Mouse (Mus musculus) liver, embryonic 13.5 days (tissue): ENCODE results near the gene Dkk1. TPM values are rescaled to one million over a fixed set of nuclear protein-coding genes. Genes with fewer than 3 reads are reported as not detected.
"Not testable (repeated sequence)": the region's sequence is repeated elsewhere in the genome, so short reads cannot be mapped to it uniquely, and the experiment has no call there.

Experiments
- ATAC-seq: fragments of 200-750 bp; cut with Nextera tagmentation; 2 replicates; pipeline ENCODE4 v1.8.0; 2017; ENCODE audit warnings: low read depth, mild to moderate bottlenecking, moderate number of reproducible peaks, moderate library complexity
- DNase-seq: peaks from one replicate; pipeline ENCODE4 v3.0.0; 2022
- H3K27ac ChIP-seq: fragments of 300-500 bp; sonication (generic); 2 replicates; pipeline ENCODE4 v1.5.1; 2015; ENCODE audit warnings: moderate library complexity, mild to moderate bottlenecking, inconsistent platforms
- H3K27me3 ChIP-seq: fragments of 300-500 bp; sonication (generic); 2 replicates; pipeline ENCODE4 v1.6.1; 2015; ENCODE audit warnings: mild to moderate bottlenecking, inconsistent platforms
- H3K36me3 ChIP-seq: fragments of 300-500 bp; sonication (generic); 2 replicates; pipeline ENCODE4 v1.6.1; 2015; ENCODE audit warnings: mild to moderate bottlenecking, inconsistent platforms
- H3K4me1 ChIP-seq: fragments of 300-500 bp; sonication (generic); replicated peaks from 2 replicates; pipeline ENCODE4 v1.6.1; 2015; ENCODE audit warnings: inconsistent platforms
- H3K4me2 ChIP-seq: fragments of 300-500 bp; sonication (generic); 2 replicates; pipeline ENCODE4 v1.6.1; 2015; ENCODE audit warnings: inconsistent platforms, mild to moderate bottlenecking, moderate library complexity
- H3K4me3 ChIP-seq: fragments of 300-500 bp; sonication (generic); replicated peaks from 2 replicates; pipeline ENCODE4 v1.5.1; 2015; ENCODE audit warnings: mild to moderate bottlenecking, inconsistent platforms
- H3K9ac ChIP-seq: fragments of 300-500 bp; sonication (generic); 2 replicates; pipeline ENCODE4 v1.6.1; 2015; ENCODE audit warnings: mild to moderate bottlenecking, inconsistent platforms
- H3K9me3 ChIP-seq: fragments of 300-500 bp; sonication (generic); replicated peaks from 2 replicates; pipeline ENCODE4 v1.6.1; 2016; ENCODE audit warnings: inconsistent platforms
- WGBS: fragments of 180-500 bp; shearing (Covaris S2); methylation state at CpG from one replicate; pipeline ENCODE4 v1.1.7; 2015; ENCODE audit not compliant: insufficient replicate concordance; 5-methylcytosine and 5-hydroxymethylcytosine counted together
- polyA plus RNA-seq: library from polyadenylated mRNA; unstranded; fragments of >200 nt; fragmentation: Nextera tagmentation; extraction: Ambion mirVana; gene quantifications from 2 replicates; pipeline ENCODE4 v1.2.1, GENCODE M21; 2015

Gene Dkk1
- polyA plus RNA-seq, result 1.3 and 1.7 TPM in 2 replicates

GRCm38 (mm10) chr19:30549044-30549853 is at the start of gene Dkk1:
Gene Dkk1, minus strand, starts transcription at chr19:30549665.
- Histone ChIP-seq H3K4me3 (peak within 1 kb of the TSS; percentile 37), H3K9ac (no peak within 1 kb of the TSS), H3K27me3 (peaks cover 46% of the 10 kb centered on the region), H3K4me1 (no peaks in the 10 kb centered on the region), H3K36me3 (no peaks in the 10 kb centered on the region), H3K9me3 (no peaks in the 10 kb centered on the region), H3K27ac (no peak within 1 kb of the TSS), H3K4me2 (peak within 1 kb of the TSS; percentile 49)
- DNase-seq (no peak), ATAC-seq (no peak)
- under 1% methylated on average over 26 of the region's 26 CpGs for WGBS

- Histone ChIP-seq H3K4me3 (no peak overlapping the region), H3K9me3 (no peaks in the 10 kb centered on the region), H3K27me3 (no peaks in the 10 kb centered on the region), H3K36me3 (no peaks in the 10 kb centered on the region), H3K4me2 (no peak overlapping the region), H3K9ac (no peak overlapping the region), H3K27ac (no peak overlapping the region), H3K4me1 (no peaks in the 10 kb centered on the region)
- WGBS, result 45% methylated on average over 3 of the region's 3 CpGs
- no peak for DNase-seq
- ATAC-seq, result no peak
Measured at GRCm38 (mm10) chr19:30586366-30586765, 36.9 kb upstream of the Dkk1 start.

- Histone ChIP-seq H3K36me3 (no peaks in the 10 kb centered on the region), H3K27me3 (no peaks in the 10 kb centered on the region), H3K4me3 (no peak overlapping the region), H3K9ac (no peak overlapping the region), H3K4me2 (no peak overlapping the region), H3K27ac (no peak overlapping the region), H3K4me1 (no peaks in the 10 kb centered on the region), H3K9me3 (no peaks in the 10 kb centered on the region)
- DNase-seq (no peak), ATAC-seq (no peak)
- 71% methylated on average over 6 of the region's 6 CpGs for WGBS
Measured at GRCm38 (mm10) chr19:30564516-30564915, 15.1 kb upstream of the Dkk1 start.

GRCm38 (mm10) chr19:30563876-30564275 is 14.4 kb upstream of the Dkk1 start:
- H3K4me1 ChIP-seq, result no peaks in the 10 kb centered on the region
- no peak overlapping the region for H3K9ac ChIP-seq
- H3K4me2 ChIP-seq, result no peak overlapping the region
- no peaks in the 10 kb centered on the region for H3K36me3 ChIP-seq
- no peaks in the 10 kb centered on the region for H3K9me3 ChIP-seq
- WGBS, result 59% methylated on average over 3 of the region's 3 CpGs
- no peak for ATAC-seq
- H3K4me3 ChIP-seq, result no peak overlapping the region
- no peaks in the 10 kb centered on the region for H3K27me3 ChIP-seq
- DNase-seq, result no peak
- no peak overlapping the region for H3K27ac ChIP-seq

- DNase-seq (no peak), ATAC-seq (no peak)
- H3K27me3 ChIP-seq, result no peaks in the 10 kb centered on the region
- no peak overlapping the region for H3K4me2 ChIP-seq
- no peaks in the 10 kb centered on the region for H3K9me3 ChIP-seq
- H3K4me3 ChIP-seq, result no peak overlapping the region
- H3K36me3 ChIP-seq, result no peaks in the 10 kb centered on the region
- no peaks in the 10 kb centered on the region for H3K4me1 ChIP-seq
- H3K27ac ChIP-seq, result no peak overlapping the region
- no peak overlapping the region for H3K9ac ChIP-seq
Measured at GRCm38 (mm10) chr19:30558024-30558423, 8.6 kb upstream of the Dkk1 start.

- Histone ChIP-seq H3K4me1 (no peaks in the 10 kb centered on the region), H3K9me3 (no peaks in the 10 kb centered on the region), H3K27me3 (peaks cover 19% of the 10 kb centered on the region), H3K4me3 (peak overlapping the region; percentile 23; the same call in 1 of the 2 replicates), H3K9ac (0 out of 2 replicates have a peak overlapping the region, but pooled peaks have one; percentile 17), H3K36me3 (no peaks in the 10 kb centered on the region), H3K27ac (no peak overlapping the region), H3K4me2 (peak overlapping the region; percentile 41)
- WGBS, result 1% methylated on average over 12 of the region's 12 CpGs
- DNase-seq (no peak), ATAC-seq (no peak)
Measured at GRCm38 (mm10) chr19:30554467-30554881, 5.0 kb upstream of the Dkk1 start.

- no peak overlapping the region for H3K9ac ChIP-seq
- H3K4me1 ChIP-seq, result no peaks in the 10 kb centered on the region
- H3K4me3 ChIP-seq, result no peak overlapping the region
- H3K4me2 ChIP-seq, result no peak overlapping the region
- ATAC-seq (no peak), DNase-seq (no peak)
- 16% methylated on average over 4 of the region's 4 CpGs for WGBS
- H3K36me3 ChIP-seq, result no peaks in the 10 kb centered on the region
- peaks cover 26% of the 10 kb centered on the region for H3K27me3 ChIP-seq
- H3K27ac ChIP-seq, result no peak overlapping the region
- no peaks in the 10 kb centered on the region for H3K9me3 ChIP-seq
Measured at GRCm38 (mm10) chr19:30553740-30554139, 4.3 kb upstream of the Dkk1 start.

GRCm38 (mm10) chr19:30552260-30552659 is 2.8 kb upstream of the Dkk1 start:
- H3K9me3 ChIP-seq, result no peaks in the 10 kb centered on the region
- H3K4me2 ChIP-seq, result no peak overlapping the region
- 39% methylated on average over 8 of the region's 8 CpGs for WGBS
- DNase-seq (no peak), ATAC-seq (no peak)
- peaks cover 41% of the 10 kb centered on the region for H3K27me3 ChIP-seq
- H3K36me3 ChIP-seq, result no peaks in the 10 kb centered on the region
- H3K9ac ChIP-seq, result no peak overlapping the region
- no peak overlapping the region for H3K27ac ChIP-seq
- H3K4me3 ChIP-seq, result no peak overlapping the region
- H3K4me1 ChIP-seq, result no peaks in the 10 kb centered on the region

- Histone ChIP-seq H3K36me3 (no peaks in the 10 kb centered on the region), H3K4me2 (peak overlapping the region; percentile 49), H3K9me3 (no peaks in the 10 kb centered on the region), H3K4me1 (no peaks in the 10 kb centered on the region), H3K4me3 (peak overlapping the region; percentile 37; the same call in 1 of the 2 replicates), H3K9ac (no peak overlapping the region), H3K27ac (no peak overlapping the region), H3K27me3 (peaks cover 46% of the 10 kb centered on the region)
- 4% methylated on average over 17 of the region's 17 CpGs for WGBS
- ATAC-seq, result no peak
- DNase-seq, result no peak
Measured at GRCm38 (mm10) chr19:30549854-30550647, 586 bp upstream of the Dkk1 start.

GRCm38 (mm10) chr19:30548411-30549043 is 938 bp downstream of the Dkk1 start:
- Histone ChIP-seq H3K4me3 (peak overlapping the region; percentile 37), H3K27me3 (peaks cover 46% of the 10 kb centered on the region), H3K9ac (no peak overlapping the region), H3K27ac (no peak overlapping the region), H3K4me1 (no peaks in the 10 kb centered on the region), H3K36me3 (no peaks in the 10 kb centered on the region), H3K9me3 (no peaks in the 10 kb centered on the region), H3K4me2 (peak overlapping the region; percentile 49)
- WGBS, result 2% methylated on average over 23 of the region's 23 CpGs
- DNase-seq (no peak), ATAC-seq (no peak)

- not testable (repeated sequence) for H3K4me1 ChIP-seq, H3K9me3 ChIP-seq, H3K27ac ChIP-seq, H3K36me3 ChIP-seq, ATAC-seq, H3K9ac ChIP-seq, DNase-seq
- 2% methylated on average over 44 of the region's 44 CpGs for WGBS
- Histone ChIP-seq H3K27me3 (peaks cover 28% of the 10 kb centered on the region), H3K4me3 (peak overlapping the region; percentile 36), H3K4me2 (peak overlapping the region; percentile 53)
Measured at GRCm38 (mm10) chr19:30539365-30539941, 10.0 kb downstream of the Dkk1 start.
